Mouse (Mus musculus) liver, adult 2 months (tissue): ENCODE results near the gene Crygb. TPM values are rescaled to one million over a fixed set of nuclear protein-coding genes. Genes with fewer than 3 reads are reported as not detected.
A peak's percentile ranks its signal among the peaks of the same experiment; 100 is the strongest.

Source experiments
- DNase-seq: peaks from one replicate; pipeline ENCODE4 v3.0.0-alpha.2; 2011; ENCODE audit warnings: low read depth, low spot score; ENCODE audit errors: extremely low read depth
- H3K27ac ChIP-seq: fragments of 200-500 bp; replicated peaks from 2 replicates; pipeline ENCODE4 v1.5.1; 2012; ENCODE audit warnings: low read depth, mild to moderate bottlenecking, control low read depth, inconsistent platforms, low read length; ENCODE audit not compliant: insufficient read depth
- H3K27me3 ChIP-seq: fragments of 200-500 bp; 2 replicates; pipeline ENCODE4 v1.6.1; 2012; ENCODE audit warnings: mild to moderate bottlenecking, moderate library complexity, low read length, inconsistent platforms; ENCODE audit not compliant: control insufficient read depth, insufficient read depth
- H3K36me3 ChIP-seq: fragments of 200-500 bp; 2 replicates; pipeline ENCODE4 v1.6.1; 2012; ENCODE audit warnings: low read length, inconsistent platforms; ENCODE audit not compliant: control insufficient read depth, insufficient read depth
- H3K4me1 ChIP-seq: fragments of 200-500 bp; 2 replicates; pipeline ENCODE4 v1.6.1; 2011; ENCODE audit warnings: low read length; ENCODE audit not compliant: control insufficient read depth, insufficient read depth
- H3K4me3 ChIP-seq: fragments of 200-500 bp; 2 replicates; pipeline ENCODE4 v1.5.1; 2011; ENCODE audit warnings: low read depth, mild to moderate bottlenecking, control low read depth, low read length, moderate library complexity; ENCODE audit not compliant: insufficient read depth
- H3K79me2 ChIP-seq: fragments of 200-500 bp; 2 replicates; pipeline ENCODE4 v1.6.1; 2012; ENCODE audit warnings: inconsistent platforms, mild to moderate bottlenecking, low read length, moderate library complexity; ENCODE audit not compliant: control insufficient read depth, insufficient read depth
- H3K9ac ChIP-seq: fragments of 200-500 bp; 2 replicates; pipeline ENCODE4 v1.6.1; 2012; ENCODE audit warnings: low read depth, mild to moderate bottlenecking, control low read depth, inconsistent platforms, low read length
- CTCF ChIP-seq: fragments of 200-500 bp; IDR thresholded peaks from 2 replicates; pipeline ENCODE4 v1.5.1; 2011; ENCODE audit warnings: low read depth, low read length, control low read depth
- POLR2A ChIP-seq: fragments of 200-500 bp; IDR thresholded peaks from 2 replicates; pipeline ENCODE4 v1.6.1; 2011; ENCODE audit warnings: low read length, control low read depth; ENCODE audit not compliant: insufficient read depth; ENCODE audit errors: extremely low read depth
- WGBS: fragments of 180-500 bp; shearing (Covaris S2); methylation state at CpG from one replicate; pipeline ENCODE4 v1.1.7; 2018; 5-methylcytosine and 5-hydroxymethylcytosine counted together
- polyA plus RNA-seq: library from polyadenylated mRNA; depleted of rRNA; stranded (reverse); fragments of >200 nt; gene quantifications from 2 replicates; pipeline ENCODE4 v1.2.3, GENCODE M21; 2012
- total RNA-seq: library from RNA; depleted of rRNA; stranded (reverse); fragments of >200 nt; gene quantifications from 2 replicates; pipeline ENCODE4 v1.2.3, GENCODE M21; 2014

The Crygb gene
- total and polyA plus RNA-seq, 2 experiments, result not detected

DNA sequence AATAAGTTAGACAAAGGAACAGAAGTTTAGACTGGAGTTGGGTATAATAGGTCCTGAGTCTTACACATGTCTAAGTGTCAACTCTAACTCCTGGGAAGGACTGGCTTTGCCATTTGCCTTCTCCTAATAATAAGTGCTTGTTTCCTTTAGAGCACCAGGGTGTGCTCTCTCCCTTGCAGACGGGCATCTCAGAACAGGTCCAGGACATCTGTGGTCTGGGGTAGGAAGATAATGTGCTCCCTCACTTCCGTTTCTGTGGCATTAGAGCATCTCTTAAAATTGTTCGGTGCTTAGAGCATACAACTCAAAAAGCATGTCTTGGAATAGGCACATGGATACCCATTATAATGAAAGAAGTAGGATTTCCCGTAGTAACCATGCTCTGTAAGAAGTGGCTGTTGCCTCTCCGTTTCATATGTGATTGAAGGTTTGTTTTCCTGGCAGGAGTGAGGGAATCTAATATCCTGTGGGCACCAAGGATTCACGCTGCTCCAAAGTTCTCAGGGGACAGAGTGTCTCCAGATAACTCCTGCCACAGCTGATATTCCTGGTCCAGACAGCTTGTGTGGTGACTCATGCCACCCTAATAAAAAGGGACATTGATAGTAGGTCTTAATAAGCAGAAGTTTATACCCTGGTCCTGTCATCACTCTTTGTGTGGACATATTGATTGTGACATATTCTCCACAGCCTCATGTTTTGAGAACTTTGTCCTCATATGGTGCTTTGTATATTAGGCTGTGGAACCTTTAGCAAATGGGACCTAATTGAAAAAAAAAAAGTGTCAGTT, 6.7 kb upstream of the Crygb start:
- H3K36me3 ChIP-seq, result no peaks in the 10 kb centered on the region
- H3K4me1 ChIP-seq, result no peaks in the 10 kb centered on the region
- H3K27ac ChIP-seq, result no peak overlapping the region
- no peaks in the 10 kb centered on the region for H3K79me2 ChIP-seq
- H3K4me3 ChIP-seq, result no peak overlapping the region
- 85% methylated on average over 6 of the region's 6 CpGs for WGBS
- peak; percentile 21 for DNase-seq
- no peak overlapping the region for H3K9ac ChIP-seq
- H3K27me3 ChIP-seq, result no peaks in the 10 kb centered on the region
- no peak for TF ChIP-seq CTCF
- TF ChIP-seq POLR2A, result no peak

DNA sequence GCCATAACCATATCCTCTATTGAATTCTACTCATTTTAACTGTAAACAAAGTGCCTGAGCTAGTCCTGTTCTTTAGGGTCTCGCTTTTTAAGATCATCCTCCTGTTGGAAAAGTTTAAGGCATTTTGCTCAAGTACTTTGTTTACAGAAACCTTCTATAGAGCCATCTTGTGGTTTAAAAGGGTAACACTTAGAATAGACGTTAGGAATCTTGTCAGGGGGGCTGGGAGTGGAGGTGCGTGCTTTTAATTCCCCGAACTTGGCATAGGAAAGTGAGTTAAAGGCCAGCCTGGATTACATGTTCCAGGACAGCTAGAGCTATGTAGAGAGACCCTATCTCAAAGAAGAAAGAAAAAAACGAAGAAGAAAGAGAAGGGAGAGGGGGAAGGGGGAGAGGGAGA, 6.5 kb downstream of the Crygb start:
- Histone ChIP-seq H3K27me3 (no peaks in the 10 kb centered on the region; the same call in 1 of the 2 replicates), H3K4me3 (no peak overlapping the region), H3K79me2 (no peaks in the 10 kb centered on the region), H3K27ac (no peak overlapping the region), H3K9ac (no peak overlapping the region), H3K36me3 (no peaks in the 10 kb centered on the region), H3K4me1 (no peaks in the 10 kb centered on the region)
- 24% methylated on average over 5 of the region's 5 CpGs for WGBS
- TF ChIP-seq CTCF (no peak), POLR2A (no peak)
- DNase-seq, result no peak

DNA sequence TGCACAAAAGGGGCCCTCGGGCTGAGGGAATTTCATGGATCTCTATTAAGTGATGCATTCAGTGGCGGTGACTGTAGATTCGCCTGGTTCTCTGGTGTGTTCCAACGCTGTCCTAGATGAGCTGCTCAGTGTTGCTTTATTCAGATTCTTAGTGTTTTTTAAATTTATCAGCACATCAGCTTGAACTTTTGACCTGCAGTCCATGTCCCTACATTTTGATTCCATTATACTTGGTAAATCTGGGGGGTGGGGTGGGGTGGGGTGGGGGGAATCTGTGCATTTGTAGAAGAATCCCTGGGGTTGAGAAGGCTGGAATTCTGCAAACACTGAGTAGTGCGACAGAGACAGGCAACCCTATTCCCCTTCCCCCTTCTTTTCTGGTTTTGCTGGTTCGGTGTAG, 8.5 kb downstream of the Crygb start, which contains the start of gene Crygc:
Gene Crygc (minus strand): TSS at position 101 of the 400 bp plus-strand sequence.
- DNase-seq, result no peak
- Histone ChIP-seq H3K27me3 (no peaks in the 10 kb centered on the region; the same call in 1 of the 2 replicates), H3K4me1 (no peaks in the 10 kb centered on the region), H3K4me3 (no peak within 1 kb of the TSS), H3K9ac (no peak within 1 kb of the TSS), H3K27ac (no peak within 1 kb of the TSS), H3K79me2 (no peaks in the 10 kb centered on the region), H3K36me3 (no peaks in the 10 kb centered on the region)
- 77% methylated on average over 6 of the region's 6 CpGs for WGBS
- no peak for TF ChIP-seq POLR2A
- TF ChIP-seq CTCF, result no peak

DNA sequence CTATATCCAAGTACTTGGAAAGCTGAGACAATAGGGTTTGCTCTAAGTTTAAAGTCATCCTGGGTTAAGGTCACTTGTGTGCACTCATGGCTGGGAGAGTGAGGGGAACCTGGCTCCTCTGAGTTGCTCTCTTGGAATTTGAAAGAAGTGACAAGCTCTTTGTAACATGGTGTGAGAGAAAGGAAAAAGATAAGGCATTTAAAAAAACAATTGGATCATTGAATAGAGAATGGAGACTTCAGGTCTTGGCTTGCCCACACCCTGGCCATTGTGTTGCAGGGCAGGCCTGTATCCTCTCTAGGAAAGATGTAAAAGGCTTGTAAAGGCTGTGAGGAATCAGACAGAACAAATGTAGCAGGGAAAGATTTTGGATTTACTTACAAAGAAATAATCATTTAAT, 14.2 kb downstream of the Crygb start:
- Histone ChIP-seq H3K27ac (no peak overlapping the region), H3K9ac (no peak overlapping the region), H3K4me1 (no peaks in the 10 kb centered on the region), H3K79me2 (no peaks in the 10 kb centered on the region), H3K27me3 (no peaks in the 10 kb centered on the region), H3K36me3 (no peaks in the 10 kb centered on the region), H3K4me3 (no peak overlapping the region)
- TF ChIP-seq POLR2A, result no peak
- no peak for TF ChIP-seq CTCF
- DNase-seq, result no peak

- H3K36me3 ChIP-seq, result no peaks in the 10 kb centered on the region
- H3K9ac ChIP-seq, result no peak overlapping the region
- DNase-seq, result no peak
- 0 out of 2 replicates have a peak, but pooled peaks cover 2% of the 10 kb centered on the region for H3K27me3 ChIP-seq
- no peaks in the 10 kb centered on the region for H3K4me1 ChIP-seq
- 90% methylated on average over 15 of the region's 15 CpGs for WGBS
- TF ChIP-seq POLR2A (no peak), CTCF (no peak)
- no peak overlapping the region for H3K27ac ChIP-seq
- H3K79me2 ChIP-seq, result no peaks in the 10 kb centered on the region
- H3K4me3 ChIP-seq, result no peak overlapping the region
These were observed 17.9 kb downstream of the Crygb start for GRCm38 (mm10) chr1:65064201-65064600.

DNA sequence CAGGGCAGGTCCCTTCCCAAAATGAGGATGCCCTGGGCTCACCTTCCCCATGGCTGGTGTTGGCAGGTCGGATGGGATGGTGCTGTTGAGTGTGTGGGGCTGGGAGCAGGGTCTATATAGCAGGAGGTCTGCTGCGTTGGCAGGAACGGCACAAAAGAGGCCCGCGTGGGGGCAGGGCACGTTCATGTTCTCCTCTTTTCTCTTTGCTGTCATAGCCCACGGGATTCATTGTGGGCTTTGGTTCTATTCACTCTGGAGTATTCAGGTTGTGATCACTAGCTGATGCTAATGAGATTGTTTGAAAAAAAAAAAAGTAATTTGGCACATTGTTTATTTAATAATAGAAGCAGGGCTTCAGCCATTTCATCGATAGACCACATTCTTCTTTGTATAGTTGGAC, 18.7 kb downstream of the Crygb start, which contains the start of gene Crygd:
Gene Crygd (minus strand): TSS at position 101 of the 400 bp plus-strand sequence.
- WGBS, result 84% methylated on average over 8 of the region's 8 CpGs
- Histone ChIP-seq H3K4me1 (no peaks in the 10 kb centered on the region), H3K27ac (no peak within 1 kb of the TSS), H3K4me3 (no peak within 1 kb of the TSS), H3K9ac (no peak within 1 kb of the TSS), H3K79me2 (no peaks in the 10 kb centered on the region), H3K36me3 (no peaks in the 10 kb centered on the region), H3K27me3 (0 out of 2 replicates have a peak, but pooled peaks cover 2% of the 10 kb centered on the region)
- no peak for DNase-seq
- TF ChIP-seq POLR2A, result no peak
- TF ChIP-seq CTCF, result no peak
